Mouse (Mus musculus) bone marrow macrophage, adult 2 months (primary cell): ENCODE measurements around the gene Nhsl2.

ENCODE experiments used
- CTCF ChIP-seq: IDR thresholded peaks from 2 replicates; pipeline ENCODE4 v1.5.1; 2012; ENCODE audit warnings: low read depth, mild to moderate bottlenecking, low read length, moderate library complexity
- POLR2A ChIP-seq: IDR thresholded peaks from 2 replicates; pipeline ENCODE4 v1.6.1; 2012; ENCODE audit warnings: mild to moderate bottlenecking, low read depth, low read length, borderline replicate concordance

GRCm38 (mm10) chrX:101993841-101994571 lies 144.8 kb downstream of the Nhsl2 start:
- TF ChIP-seq POLR2A: no peak
- TF ChIP-seq CTCF: no peak
